Mouse (Mus musculus): ENCODE measurements around the gene Ubr4.
A peak's percentile ranks its signal among the peaks of the same experiment; 100 is the strongest.

Gene Ubr4

GRCm38 (mm10) chr4:139351931-139352711, at the start of gene Ubr4, which contains the start of the genes Mrto4 and Emc1:
Gene Ubr4, plus strand, starts transcription at chr4:139352609.
Gene Mrto4, minus strand, starts transcription at chr4:139352576.
Gene Emc1, plus strand, starts transcription at chr4:139352587.
- DNase-seq (ENCODE audit: low spot score), result peak; percentile 41

DNA sequence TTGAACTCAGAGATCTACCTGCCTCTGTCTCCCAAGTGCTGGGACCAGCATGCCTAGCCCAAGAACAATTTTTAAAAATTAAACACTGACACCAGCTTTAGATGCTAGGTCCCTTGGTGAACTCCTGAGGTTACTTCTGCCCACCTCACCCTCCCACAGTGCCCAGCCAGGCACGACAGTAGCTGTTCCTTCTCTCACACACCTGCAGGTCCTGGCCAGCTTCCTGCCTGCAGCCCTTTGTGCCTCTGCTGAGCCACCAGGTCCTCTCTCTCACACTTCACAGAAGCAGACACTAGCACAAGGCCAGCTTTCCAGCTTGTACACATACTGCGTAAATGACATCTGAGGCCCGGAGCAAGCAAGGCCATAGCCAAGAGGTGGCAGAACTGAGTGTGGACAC, 46.9 kb upstream of the Ubr4 start:
- DNase-seq (ENCODE audit: low spot score), result no peak

GRCm38 (mm10) chr4:139307916-139308315, 44.5 kb upstream of the Ubr4 start:
- DNase-seq (ENCODE audit: low spot score), result no peak

DNA sequence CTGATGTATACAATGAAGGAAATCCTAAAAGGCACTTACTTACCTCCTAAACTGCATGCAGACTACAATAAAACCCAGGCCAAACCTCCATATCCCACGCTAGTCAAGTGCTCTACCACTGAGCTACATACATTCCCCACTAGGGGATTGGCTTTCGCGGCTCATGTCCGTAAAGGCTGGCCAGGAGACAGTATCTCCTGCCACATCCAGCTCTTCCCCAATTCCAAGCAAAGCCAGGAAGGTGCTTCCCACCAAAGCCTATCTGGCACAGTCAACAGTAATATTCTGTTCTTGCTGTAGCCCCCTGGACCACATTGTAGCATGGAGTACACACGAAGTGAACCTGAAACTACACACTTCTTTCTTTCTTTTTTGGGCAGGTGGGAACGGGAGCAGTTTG, 42.8 kb upstream of the Ubr4 start:
- DNase-seq (ENCODE audit: low spot score), result no peak

DNA sequence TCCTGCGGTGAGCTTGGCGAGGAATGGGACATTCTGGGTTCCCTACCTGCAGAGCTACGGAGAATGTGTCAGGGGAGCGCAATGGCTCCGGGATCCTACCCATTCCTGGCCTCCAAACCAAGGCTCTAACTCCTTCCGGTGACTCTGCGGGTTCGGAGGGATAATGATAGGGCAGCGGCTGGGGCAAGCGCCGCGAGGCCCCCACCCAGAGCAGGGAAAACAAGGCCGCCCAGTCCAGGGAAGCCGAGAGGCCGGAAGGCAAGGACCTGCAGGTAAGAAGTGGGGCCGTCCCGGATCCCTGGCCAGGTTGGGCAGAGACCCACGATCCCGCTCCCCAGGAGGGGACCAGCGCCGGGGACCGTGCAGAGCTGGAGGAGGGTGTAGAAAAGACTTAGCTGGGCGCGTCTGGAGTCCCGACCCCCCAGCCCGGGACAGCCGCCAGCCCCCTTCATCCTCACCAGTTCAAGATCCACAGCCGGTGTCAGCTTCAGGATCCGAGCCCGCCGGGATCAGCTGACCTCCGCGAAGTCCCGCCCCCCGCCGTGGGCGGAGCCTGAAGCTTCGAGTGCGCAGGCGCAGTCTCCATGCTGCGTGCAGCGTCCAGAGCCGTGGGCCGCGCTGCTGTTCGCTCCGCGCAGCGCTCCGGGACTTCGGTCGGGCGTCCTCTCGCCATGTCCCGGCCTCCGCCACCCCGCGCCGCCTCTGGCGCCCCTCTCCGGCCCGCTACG, 42.1 kb upstream of the Ubr4 start, which contains the start of the genes Pqlc2 and Akr7a5:
Pqlc2 (minus strand) TSS at position 538 of the 728 bp plus-strand sequence.
Akr7a5 (plus strand) TSS at position 574 of the 728 bp plus-strand sequence.
- DNase-seq (ENCODE audit: low spot score), result peak; percentile 90

GRCm38 (mm10) chr4:139310899-139311701, 41.3 kb upstream of the Ubr4 start:
- DNase-seq (ENCODE audit: low spot score), result no peak

DNA sequence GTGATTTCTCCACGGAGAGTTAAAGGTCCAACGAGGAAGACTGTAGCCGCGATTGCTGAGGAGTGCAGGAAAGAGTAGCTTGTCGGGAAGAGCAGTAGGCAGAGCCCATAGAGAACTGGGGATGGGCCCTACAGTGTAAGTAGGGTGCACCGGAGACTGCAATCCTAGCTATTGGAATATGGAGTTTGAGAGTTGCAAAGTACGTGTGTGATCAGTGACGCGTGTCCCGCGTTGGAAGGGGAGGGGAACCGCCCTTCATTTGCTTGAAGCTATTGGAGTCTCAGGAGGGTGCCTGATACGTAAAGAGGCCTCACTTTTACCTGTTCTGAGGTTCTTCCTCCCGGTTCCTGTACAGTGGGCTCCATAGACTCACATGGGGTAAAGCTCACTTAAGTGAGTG, 40.7 kb upstream of the Ubr4 start:
- DNase-seq (ENCODE audit: low spot score), result no peak

GRCm38 (mm10) chr4:139312632-139313031, 39.8 kb upstream of the Ubr4 start:
- no peak for DNase-seq (ENCODE audit: low spot score)

DNA sequence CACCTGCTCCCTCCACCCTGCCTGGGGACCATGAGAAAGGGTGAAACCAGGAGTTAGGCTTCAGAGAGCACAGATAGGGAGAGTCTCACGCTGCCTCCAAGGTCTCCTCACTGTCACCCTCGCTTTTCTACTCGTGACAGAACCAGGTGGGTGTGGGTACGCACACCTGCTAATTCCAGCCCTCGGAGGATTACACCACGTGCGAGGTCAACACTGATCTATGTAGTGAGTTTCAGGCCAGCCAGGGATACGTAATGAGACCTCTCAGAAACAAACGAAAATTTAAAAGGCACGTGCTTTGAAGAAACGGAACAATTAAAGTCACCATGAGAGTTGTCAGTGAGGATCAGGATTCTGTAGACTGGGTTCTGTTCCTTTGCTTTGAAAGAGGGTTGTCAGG, 34.0 kb upstream of the Ubr4 start:
- no peak for DNase-seq (ENCODE audit: low spot score)

DNA sequence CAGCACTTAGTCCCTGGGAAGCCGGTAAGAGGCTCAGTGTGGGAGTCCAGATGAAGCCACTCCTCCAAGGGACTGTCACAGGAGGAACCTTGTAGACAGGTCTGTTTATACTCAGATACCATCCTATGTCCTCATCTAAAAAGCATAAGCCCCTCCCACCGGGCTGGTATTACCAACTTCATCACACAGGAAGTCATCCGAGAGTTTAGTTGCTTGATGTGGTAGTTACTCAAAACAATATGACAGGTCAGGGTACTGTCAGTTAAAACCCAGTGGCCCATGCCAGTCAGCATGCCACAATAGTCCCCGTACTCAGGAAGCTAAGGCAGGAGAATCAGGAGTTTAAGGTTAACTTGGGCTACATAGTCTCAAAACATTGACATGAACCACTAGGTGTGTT, 32.7 kb upstream of the Ubr4 start:
- DNase-seq (ENCODE audit: low spot score), result no peak

GRCm38 (mm10) chr4:139330605-139331004, 21.8 kb upstream of the Ubr4 start:
- DNase-seq (ENCODE audit: low spot score), result no peak

DNA sequence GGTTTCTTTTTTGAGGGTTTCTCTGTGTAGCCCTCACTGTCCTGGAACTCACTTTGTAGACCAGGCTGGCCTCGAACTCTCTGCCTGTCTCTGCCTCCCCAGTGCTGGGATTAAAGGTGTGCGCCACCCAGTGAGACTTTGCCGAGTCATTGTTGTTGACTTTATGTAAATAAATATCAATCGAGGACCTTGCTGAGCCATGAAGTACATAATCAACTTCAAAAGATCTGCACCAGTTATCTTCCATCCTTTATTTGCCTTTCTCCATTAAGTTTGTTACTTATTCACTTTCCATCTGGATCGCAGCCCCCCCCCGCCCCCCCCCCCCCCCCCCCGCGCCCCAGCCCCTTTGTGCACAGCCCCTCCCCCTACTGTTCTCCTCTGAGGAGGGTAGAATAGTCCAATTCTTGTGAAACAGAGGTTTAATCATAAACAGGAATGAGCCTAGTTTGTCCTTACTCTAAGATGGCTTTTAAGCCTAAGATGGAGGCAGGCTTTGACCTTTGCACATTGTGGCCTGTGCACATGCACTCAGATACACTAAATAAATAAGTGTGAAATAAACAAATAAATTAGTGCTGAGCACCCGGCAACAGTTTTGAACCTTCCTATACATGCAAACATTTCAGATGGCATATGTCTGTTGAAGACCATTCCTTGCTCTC, 17.6 kb upstream of the Ubr4 start:
- no peak for DNase-seq (ENCODE audit: low spot score)

DNA sequence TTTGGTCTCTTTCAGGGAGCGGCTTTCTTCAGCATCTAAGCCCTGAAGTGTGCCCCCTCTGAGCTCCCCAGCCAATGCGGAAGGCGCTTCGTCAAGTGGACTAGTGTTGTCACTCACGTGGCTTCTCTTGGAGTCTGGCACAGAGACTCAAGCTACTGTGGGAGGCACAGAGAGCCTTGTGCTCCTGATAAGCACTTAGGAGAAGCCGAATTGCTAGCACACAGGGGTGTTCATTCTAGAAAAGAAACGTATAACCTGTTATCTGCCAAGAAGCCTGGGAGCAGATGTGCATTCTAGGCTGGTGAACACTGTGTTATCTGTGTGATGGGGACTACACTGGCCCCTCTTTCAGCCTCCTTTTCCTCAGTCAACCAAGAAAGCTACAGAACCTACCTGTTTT, 16.9 kb upstream of the Ubr4 start:
- DNase-seq (ENCODE audit: low spot score), result no peak

- DNase-seq (ENCODE audit: low spot score), result peak; percentile 42
Measured at GRCm38 (mm10) chr4:139336822-139337483, 15.5 kb upstream of the Ubr4 start.

DNA sequence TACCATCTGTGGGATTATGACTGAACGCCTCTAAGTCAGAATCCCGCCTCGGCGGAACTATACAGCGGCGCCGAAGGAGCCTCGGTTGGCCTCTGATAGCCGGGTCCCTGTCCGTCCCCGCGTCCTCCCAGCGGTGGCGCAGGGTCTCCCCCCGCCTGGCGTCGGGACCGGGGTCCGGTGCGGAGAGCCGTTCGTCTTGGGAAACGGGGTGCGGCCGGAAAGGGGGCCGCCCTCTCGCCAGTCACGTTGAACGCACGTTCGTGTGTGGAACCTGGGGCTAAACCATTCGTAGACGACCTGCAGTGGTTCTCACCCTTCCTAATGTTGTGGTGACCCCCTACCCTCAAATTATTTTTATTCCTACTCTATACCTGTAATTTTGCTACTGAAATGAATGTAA, 14.3 kb upstream of the Ubr4 start:
- no peak for DNase-seq (ENCODE audit: low spot score)

GRCm38 (mm10) chr4:139340835-139341234, 11.6 kb upstream of the Ubr4 start:
- no peak for DNase-seq (ENCODE audit: low spot score)

DNA sequence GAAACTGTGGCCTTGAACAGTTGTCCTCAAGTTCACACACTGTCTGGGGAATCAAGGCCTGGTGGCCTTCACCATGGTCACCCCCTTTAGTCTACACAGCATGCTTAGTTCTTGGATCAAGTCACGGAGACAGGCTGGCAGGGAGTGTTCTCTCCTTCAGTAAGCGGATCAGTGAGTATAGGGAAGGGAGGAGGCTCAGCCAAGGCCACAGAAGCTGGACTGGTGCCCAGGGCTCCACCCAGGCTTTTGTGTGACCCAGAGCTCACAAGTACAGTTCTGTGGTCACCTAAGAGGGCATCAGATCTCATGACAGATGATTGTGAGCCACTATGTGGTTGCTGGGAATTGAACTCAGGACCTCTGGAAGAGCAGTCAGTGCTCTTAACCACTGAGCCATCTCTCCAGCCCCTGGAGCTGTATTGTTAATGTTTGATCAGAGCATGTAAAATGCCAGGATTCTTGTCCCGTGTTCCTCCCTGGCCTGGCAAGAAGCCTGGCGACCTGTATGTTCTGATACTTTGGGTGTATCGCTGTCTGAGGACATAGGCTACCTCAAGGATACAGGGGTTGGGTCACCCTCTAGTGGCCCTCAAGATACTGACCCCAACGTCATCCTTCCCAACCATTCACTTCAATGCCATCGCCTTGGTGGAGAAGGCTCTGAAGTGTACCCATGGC, 10.7 kb upstream of the Ubr4 start:
- no peak for DNase-seq (ENCODE audit: low spot score)

GRCm38 (mm10) chr4:139343718-139344117, 8.7 kb upstream of the Ubr4 start:
- no peak for DNase-seq (ENCODE audit: low spot score)

DNA sequence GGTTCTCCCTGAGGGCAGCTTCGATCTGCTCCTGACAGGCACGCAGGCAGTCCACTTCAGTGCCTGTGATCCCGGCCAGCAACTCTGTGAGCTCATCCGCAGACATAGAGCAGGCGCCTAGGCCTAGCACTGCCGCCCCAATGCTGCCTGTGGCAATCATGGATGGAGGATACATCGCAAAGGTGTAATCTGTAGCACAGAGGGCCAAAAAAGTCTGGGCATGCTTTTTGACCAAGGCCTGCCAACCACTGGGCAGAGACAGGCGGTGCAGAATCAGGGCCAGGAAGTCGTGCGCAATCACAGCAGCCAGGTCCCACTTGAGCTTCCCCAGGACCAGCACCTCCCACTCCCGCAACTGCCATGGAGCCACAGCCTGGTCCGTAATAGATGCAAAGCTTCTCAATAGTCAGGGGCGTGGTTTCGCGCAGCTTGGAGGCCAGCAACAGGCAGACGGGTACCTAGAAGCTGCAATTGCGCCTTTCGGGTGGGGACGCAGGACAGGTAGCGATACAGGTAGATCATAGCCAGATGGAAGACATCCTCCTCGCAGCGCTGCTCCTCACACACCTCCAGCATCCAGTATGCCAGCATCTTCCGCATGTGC, 6.9 kb upstream of the Ubr4 start:
- no peak for DNase-seq (ENCODE audit: low spot score)

- DNase-seq (ENCODE audit: low spot score), result no peak
Measured at GRCm38 (mm10) chr4:139352832-139353231, 423 bp downstream of the Ubr4 start.

All from urinary bladder, postnatal 10 days (tissue).